Mouse (Mus musculus) midbrain, embryonic 14.5 days (tissue): ENCODE results near the gene Fads2. TPM values are rescaled to one million over a fixed set of nuclear protein-coding genes. Genes with fewer than 3 reads are reported as not detected.

Experiments
- ATAC-seq: fragments of 200-750 bp; cut with Nextera tagmentation; 2 replicates; pipeline ENCODE4 v1.8.0; 2017; ENCODE audit warnings: moderate number of reproducible peaks, moderate library complexity; ENCODE audit not compliant: low FRiP score, low TSS enrichment
- DNase-seq: peaks from one replicate; pipeline ENCODE4 v3.0.0-alpha.2; 2015
- H3K27ac ChIP-seq: fragments of 300-500 bp; sonication (generic); replicated peaks from 2 replicates; pipeline ENCODE4 v1.5.1; 2014; ENCODE audit warnings: mild to moderate bottlenecking, low read depth, low read length, moderate library complexity
- H3K27me3 ChIP-seq: fragments of 300-500 bp; sonication (generic); 2 replicates; pipeline ENCODE4 v1.6.1; 2014; ENCODE audit warnings: low read length, control low read depth, mixed read lengths; ENCODE audit not compliant: control insufficient read depth, insufficient read depth
- H3K36me3 ChIP-seq: fragments of 300-500 bp; sonication (generic); 2 replicates; pipeline ENCODE4 v1.6.1; 2014; ENCODE audit warnings: low read length, control low read depth; ENCODE audit not compliant: control insufficient read depth, insufficient read depth
- H3K4me1 ChIP-seq: fragments of 300-500 bp; sonication (generic); 2 replicates; pipeline ENCODE4 v1.6.1; 2014; ENCODE audit warnings: mild to moderate bottlenecking, antibody characterized with exemption, low read length, control low read depth; ENCODE audit not compliant: control insufficient read depth, insufficient read depth
- H3K4me2 ChIP-seq: fragments of 300-500 bp; sonication (generic); 2 replicates; pipeline ENCODE4 v1.6.1; 2014; ENCODE audit warnings: mild to moderate bottlenecking, low read length, moderate library complexity
- H3K4me3 ChIP-seq: fragments of 300-500 bp; sonication (generic); replicated peaks from 2 replicates; pipeline ENCODE4 v1.5.1; 2014; ENCODE audit warnings: low read depth, low read length
- H3K9ac ChIP-seq: fragments of 300-500 bp; sonication (generic); replicated peaks from 2 replicates; pipeline ENCODE4 v1.6.1; 2014; ENCODE audit warnings: mild to moderate bottlenecking, low read length, moderate library complexity
- H3K9me3 ChIP-seq: fragments of 300-500 bp; sonication (generic); 2 replicates; pipeline ENCODE4 v1.6.1; 2016; ENCODE audit warnings: low read length, control low read depth, mixed read lengths; ENCODE audit not compliant: control insufficient read depth
- WGBS: fragments of 180-500 bp; shearing (Covaris S2); extraction: QIAGEN DNeasy Blood & Tissue Kit; methylation state at CpG from one replicate; pipeline ENCODE4 v1.1.7; 2014; 5-methylcytosine and 5-hydroxymethylcytosine counted together
- polyA plus RNA-seq: library from polyadenylated mRNA; unstranded; fragments of >200 nt; fragmentation: Nextera tagmentation; extraction: Ambion mirVana; gene quantifications from 2 replicates; pipeline ENCODE4 v1.2.1, GENCODE M21; 2014

The Fads2 gene
- polyA plus RNA-seq, 1 experiment from 2014 or later = 67.3 TPM

GRCm38 (mm10) chr19:10071166-10071565 lies 30.4 kb downstream of the Fads2 start:
- ATAC-seq (no peak; the same call in 1 of the 2 replicates), DNase-seq (peak; percentile 46)
- 68% methylated on average over 5 of the region's 5 CpGs for WGBS
- no peaks in the 10 kb centered on the region for H3K9me3 ChIP-seq
- H3K27ac ChIP-seq = no peak overlapping the region
- peaks cover 97% of the 10 kb centered on the region for H3K36me3 ChIP-seq
- no peak overlapping the region for H3K4me3 ChIP-seq
- no peak overlapping the region for H3K9ac ChIP-seq
- H3K4me1 ChIP-seq = no peaks in the 10 kb centered on the region
- no peak overlapping the region for H3K4me2 ChIP-seq
- H3K27me3 ChIP-seq = no peaks in the 10 kb centered on the region

- H3K9ac ChIP-seq = no peak overlapping the region
- H3K27me3 ChIP-seq = no peaks in the 10 kb centered on the region
- WGBS = 98% methylated on average over 8 of the region's 8 CpGs
- H3K9me3 ChIP-seq = no peaks in the 10 kb centered on the region
- H3K36me3 ChIP-seq = peaks cover 97% of the 10 kb centered on the region
- ATAC-seq (no peak), DNase-seq (no peak)
- no peak overlapping the region for H3K4me2 ChIP-seq
- H3K4me1 ChIP-seq = no peaks in the 10 kb centered on the region
- H3K27ac ChIP-seq = no peak overlapping the region
- no peak overlapping the region for H3K4me3 ChIP-seq
These were observed 31.2 kb downstream of the Fads2 start for GRCm38 (mm10) chr19:10070186-10070980.

GRCm38 (mm10) chr19:10067701-10068100 lies 33.8 kb downstream of the Fads2 start:
- 81% methylated on average over 7 of the region's 7 CpGs for WGBS
- H3K27ac ChIP-seq = no peak overlapping the region
- H3K4me2 ChIP-seq = no peak overlapping the region
- H3K9me3 ChIP-seq = no peaks in the 10 kb centered on the region
- no peak overlapping the region for H3K4me3 ChIP-seq
- no peaks in the 10 kb centered on the region for H3K27me3 ChIP-seq
- no peaks in the 10 kb centered on the region for H3K4me1 ChIP-seq
- peaks cover 97% of the 10 kb centered on the region for H3K36me3 ChIP-seq
- no peak overlapping the region for H3K9ac ChIP-seq
- DNase-seq (peak; percentile 65), ATAC-seq (no peak)

GRCm38 (mm10) chr19:10066502-10066901 lies 35.0 kb downstream of the Fads2 start:
- H3K9me3 ChIP-seq = no peaks in the 10 kb centered on the region
- H3K27ac ChIP-seq = no peak overlapping the region
- DNase-seq (no peak), ATAC-seq (no peak)
- H3K4me1 ChIP-seq = no peaks in the 10 kb centered on the region
- H3K36me3 ChIP-seq = peaks cover 100% of the 10 kb centered on the region
- no peak overlapping the region for H3K9ac ChIP-seq
- no peaks in the 10 kb centered on the region for H3K27me3 ChIP-seq
- no peak overlapping the region for H3K4me3 ChIP-seq
- no peak overlapping the region for H3K4me2 ChIP-seq
- WGBS = 96% methylated on average over 3 of the region's 3 CpGs

GRCm38 (mm10) chr19:10066189-10066500 lies 35.4 kb downstream of the Fads2 start:
- no peaks in the 10 kb centered on the region for H3K4me1 ChIP-seq
- H3K9me3 ChIP-seq = no peaks in the 10 kb centered on the region
- H3K4me3 ChIP-seq = no peak overlapping the region
- H3K36me3 ChIP-seq = peaks cover 98% of the 10 kb centered on the region
- DNase-seq (no peak), ATAC-seq (no peak)
- no peak overlapping the region for H3K27ac ChIP-seq
- H3K4me2 ChIP-seq = no peak overlapping the region
- no peaks in the 10 kb centered on the region for H3K27me3 ChIP-seq
- WGBS = 96% methylated on average over 4 of the region's 4 CpGs
- no peak overlapping the region for H3K9ac ChIP-seq

- Histone ChIP-seq H3K9me3 (no peaks in the 10 kb centered on the region), H3K27me3 (no peaks in the 10 kb centered on the region), H3K27ac (no peak overlapping the region), H3K4me3 (no peak overlapping the region), H3K4me2 (no peak overlapping the region), H3K9ac (no peak overlapping the region), H3K4me1 (no peaks in the 10 kb centered on the region), H3K36me3 (peaks cover 94% of the 10 kb centered on the region)
- ATAC-seq (no peak), DNase-seq (no peak)
- 96% methylated on average over 5 of the region's 5 CpGs for WGBS
These were observed 35.9 kb downstream of the Fads2 start for GRCm38 (mm10) chr19:10065465-10066188.

- no peak overlapping the region for H3K4me2 ChIP-seq
- H3K9ac ChIP-seq = no peak overlapping the region
- DNase-seq (no peak), ATAC-seq (no peak; the same call in 1 of the 2 replicates)
- no peak overlapping the region for H3K4me3 ChIP-seq
- no peaks in the 10 kb centered on the region for H3K27me3 ChIP-seq
- peaks cover 81% of the 10 kb centered on the region for H3K36me3 ChIP-seq
- no peak overlapping the region for H3K27ac ChIP-seq
- no peaks in the 10 kb centered on the region for H3K9me3 ChIP-seq
- 85% methylated on average over 10 of the region's 10 CpGs for WGBS
- H3K4me1 ChIP-seq = no peaks in the 10 kb centered on the region
These were observed 37.2 kb downstream of the Fads2 start for GRCm38 (mm10) chr19:10064173-10065012.

- no peak overlapping the region for H3K27ac ChIP-seq
- no peak overlapping the region for H3K4me3 ChIP-seq
- no peaks in the 10 kb centered on the region for H3K9me3 ChIP-seq
- no peak for ATAC-seq
- no peak overlapping the region for H3K9ac ChIP-seq
- no peak for DNase-seq
- no peaks in the 10 kb centered on the region for H3K4me1 ChIP-seq
- WGBS = 95% methylated on average over 5 of the region's 5 CpGs
- H3K27me3 ChIP-seq = no peaks in the 10 kb centered on the region
- no peak overlapping the region for H3K4me2 ChIP-seq
- peaks cover 66% of the 10 kb centered on the region for H3K36me3 ChIP-seq
These were observed 38.7 kb downstream of the Fads2 start for GRCm38 (mm10) chr19:10062862-10063261.
